Mouse (Mus musculus) embryo, embryonic 11 days (tissue): ENCODE measurements around the gene Oma1.
A peak's percentile ranks its signal among the peaks of the same experiment; 100 is the strongest.

Experiments
- DNase-seq: peaks from one replicate; pipeline ENCODE4 v3.0.0-alpha.2; 2015

The Oma1 gene

DNA sequence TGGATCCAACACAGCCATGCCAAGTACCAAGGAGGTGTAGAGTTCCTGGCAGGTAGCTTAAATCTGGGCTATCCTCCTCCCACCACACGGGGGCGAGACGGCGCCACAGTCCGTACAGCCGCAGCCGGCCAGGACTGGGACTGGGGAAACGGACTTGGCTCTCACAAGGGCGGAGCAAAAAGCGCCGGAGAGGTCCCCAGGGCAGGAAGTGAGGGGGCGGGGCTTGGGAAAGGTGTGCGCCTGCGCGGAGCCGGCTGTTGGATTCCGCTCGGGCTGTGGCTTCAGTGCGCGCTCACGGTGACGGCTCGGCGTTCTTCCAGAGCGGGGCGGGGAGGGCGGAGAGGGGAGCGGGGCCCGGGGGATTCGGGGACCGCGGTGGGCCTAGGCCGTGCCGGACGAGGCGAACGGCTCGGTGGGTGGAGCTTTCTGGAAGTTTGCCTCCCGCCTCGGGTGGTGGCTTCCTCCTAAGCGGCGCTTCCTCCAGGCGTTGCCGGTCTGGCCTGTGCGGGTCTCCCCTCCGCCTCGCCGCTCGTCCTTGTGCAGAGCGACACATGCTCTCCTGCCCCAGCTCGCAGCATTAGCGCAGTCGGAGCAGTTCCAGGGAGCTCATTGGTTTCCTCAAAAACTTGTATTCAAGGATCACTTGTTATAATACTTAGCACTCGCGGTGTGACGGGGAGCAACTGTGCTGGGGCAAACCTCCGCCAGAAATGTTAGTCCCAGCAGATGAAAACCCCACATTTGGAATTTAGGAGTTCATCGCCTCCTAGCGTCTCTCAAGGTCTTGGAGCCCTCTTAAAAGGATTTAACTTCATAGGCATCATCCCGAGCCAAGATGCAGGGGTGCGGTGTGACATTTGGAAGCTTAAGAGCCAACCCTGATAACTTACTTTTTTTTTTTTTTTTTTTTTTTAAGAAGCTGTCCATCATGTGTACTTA, at the start of gene Oma1:
Gene Oma1 (plus strand): TSS at position 226 of the 939 bp plus-strand sequence.
- DNase-seq: peak; percentile 98

DNA sequence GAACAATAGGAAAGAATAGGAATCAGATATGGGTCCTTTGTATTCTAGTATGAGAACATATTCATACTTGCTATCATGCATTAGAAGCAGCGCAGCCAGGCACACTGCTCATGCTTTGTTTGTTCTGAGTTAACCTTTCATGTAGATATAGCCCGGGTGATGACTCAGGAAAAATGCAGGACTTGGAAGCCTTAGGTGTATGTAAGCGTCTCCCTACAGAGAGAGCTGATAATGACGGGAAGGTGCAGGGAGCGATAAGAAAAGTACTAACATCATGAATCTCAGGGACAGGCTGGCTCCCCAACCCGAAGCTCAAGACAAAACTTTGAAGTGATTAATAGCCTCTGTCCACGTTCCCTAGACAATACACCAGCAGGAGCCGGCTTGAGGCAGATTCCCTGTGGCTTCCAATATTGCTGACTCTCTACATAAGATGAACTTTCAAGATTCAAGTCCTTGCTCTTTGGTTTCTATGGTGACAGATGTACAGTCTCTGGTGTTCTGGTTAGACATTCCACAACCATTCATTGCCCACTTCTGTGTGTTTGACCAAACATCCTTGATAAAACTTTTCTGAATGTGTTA, 49.7 kb upstream of the Oma1 start:
- peak; percentile 41 for DNase-seq

DNA sequence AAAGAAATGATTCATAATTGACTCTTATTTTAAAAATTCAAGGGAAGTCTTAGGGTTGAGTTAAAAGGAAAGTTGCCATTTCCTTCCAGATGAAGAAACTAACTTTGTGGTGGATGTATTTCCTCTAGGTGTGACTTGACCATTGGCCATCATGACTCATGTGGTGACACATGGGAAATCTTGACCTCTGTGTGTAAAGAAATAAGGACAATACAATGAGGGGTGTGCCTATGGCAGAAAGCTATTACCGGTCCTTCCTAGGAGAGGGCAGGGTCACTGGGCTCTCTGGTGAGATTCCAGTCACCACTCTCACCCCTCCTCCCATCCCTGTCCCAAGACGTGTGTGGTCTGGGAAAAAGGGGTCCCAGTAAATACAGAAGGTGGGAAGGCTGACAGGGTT, 48.4 kb upstream of the Oma1 start:
- no peak for DNase-seq

DNA sequence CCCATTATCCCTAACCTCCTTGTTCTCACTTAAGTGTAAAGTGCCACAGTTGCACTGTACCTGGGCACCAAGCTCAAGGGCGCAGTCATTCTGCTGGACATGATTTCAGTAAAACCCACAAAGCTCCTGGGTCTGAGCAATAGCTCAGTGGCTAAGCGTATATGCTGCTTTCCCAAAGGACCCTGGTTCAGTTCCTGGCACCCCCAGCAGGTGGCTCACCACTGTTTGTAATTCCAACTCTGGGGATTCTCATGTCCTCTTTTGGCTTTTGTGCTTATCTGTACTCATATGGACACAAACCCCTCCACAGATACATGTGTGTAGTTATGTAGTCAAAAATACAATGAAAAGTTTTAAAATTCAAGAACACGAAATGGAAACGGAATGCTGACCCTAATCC, 44.3 kb upstream of the Oma1 start:
- no peak for DNase-seq

DNA sequence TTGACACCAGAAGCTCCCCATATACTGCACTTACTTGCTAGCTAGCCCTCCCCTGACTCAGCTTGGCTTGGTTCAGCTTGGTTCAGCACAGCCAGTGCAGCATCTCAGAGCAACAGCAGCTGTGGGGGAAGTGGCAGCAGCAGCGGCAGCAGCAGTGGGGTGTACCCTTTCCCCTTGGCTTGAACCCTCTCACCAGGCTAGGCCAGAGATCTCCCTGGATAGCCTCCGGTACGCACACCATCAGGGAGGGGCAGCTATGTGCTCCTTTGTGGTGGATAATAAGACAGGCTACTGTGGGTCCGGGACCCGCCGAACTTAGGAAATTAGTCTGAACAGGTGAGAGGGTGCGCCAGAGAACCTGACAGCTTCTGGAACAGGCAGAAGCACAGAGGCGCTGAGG, 40.6 kb upstream of the Oma1 start:
- DNase-seq: no peak

DNA sequence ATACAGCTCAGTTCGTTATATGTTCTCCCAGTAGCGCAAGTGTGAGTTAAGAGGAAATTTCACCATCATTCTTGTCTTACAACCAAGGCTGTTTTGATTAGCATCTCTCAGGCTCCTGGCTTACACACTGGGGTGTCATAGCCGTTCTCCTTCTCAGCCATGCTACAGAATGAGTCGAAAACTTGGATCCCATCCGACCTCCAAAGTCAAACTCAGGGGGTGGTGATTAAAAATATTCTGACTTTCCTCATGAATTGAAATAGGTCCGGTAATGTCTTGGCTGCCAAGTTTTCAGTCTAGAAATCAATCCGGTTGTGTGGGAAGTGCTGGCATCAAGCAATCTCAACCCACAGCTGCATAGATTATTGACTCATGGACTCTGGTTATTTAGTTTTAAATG, 25.3 kb upstream of the Oma1 start:
- no peak for DNase-seq

DNA sequence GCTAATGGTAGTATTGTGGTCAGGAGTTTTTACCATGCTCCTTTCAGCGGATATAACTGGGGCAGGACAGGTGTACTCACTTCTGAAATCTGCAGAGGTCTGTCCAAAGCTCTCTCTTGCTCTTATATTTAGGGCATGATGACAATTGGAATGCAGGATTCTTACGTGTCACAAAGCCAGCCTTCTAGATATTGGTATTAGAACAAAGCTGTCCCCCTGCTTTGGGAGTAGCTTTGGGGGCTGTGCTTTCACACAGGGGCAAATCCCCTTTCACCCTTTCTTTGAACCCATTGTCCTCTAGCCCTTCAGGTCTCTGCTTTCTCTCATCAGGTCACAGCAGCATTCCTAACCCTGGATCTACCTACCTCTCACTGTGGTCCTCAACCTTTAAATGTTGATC, 22.8 kb upstream of the Oma1 start, which contains the start of gene 4921539E11Rik:
Gene 4921539E11Rik (minus strand): TSS at position 101 of the 400 bp plus-strand sequence.
- DNase-seq: no peak

DNA sequence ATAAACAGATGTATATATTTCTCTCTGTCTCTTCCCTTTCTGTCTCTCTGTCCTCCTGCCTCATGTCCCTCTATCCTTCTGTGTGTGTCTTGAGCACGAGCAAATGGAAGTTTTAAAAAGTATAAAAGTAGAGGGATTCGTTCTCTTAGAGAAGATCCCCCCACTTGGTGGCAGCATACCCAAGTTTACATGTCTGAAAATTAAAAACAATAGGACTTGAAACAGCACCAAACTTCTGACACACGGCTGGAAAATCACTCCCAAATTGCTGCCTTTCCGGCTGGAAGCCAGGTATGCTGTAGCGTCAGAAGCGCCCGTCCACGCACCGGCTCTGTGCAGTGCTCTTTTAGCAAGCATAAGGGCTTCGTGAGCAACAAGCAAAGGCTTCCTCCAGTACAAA, 14.3 kb upstream of the Oma1 start:
- DNase-seq: peak; percentile 5

DNA sequence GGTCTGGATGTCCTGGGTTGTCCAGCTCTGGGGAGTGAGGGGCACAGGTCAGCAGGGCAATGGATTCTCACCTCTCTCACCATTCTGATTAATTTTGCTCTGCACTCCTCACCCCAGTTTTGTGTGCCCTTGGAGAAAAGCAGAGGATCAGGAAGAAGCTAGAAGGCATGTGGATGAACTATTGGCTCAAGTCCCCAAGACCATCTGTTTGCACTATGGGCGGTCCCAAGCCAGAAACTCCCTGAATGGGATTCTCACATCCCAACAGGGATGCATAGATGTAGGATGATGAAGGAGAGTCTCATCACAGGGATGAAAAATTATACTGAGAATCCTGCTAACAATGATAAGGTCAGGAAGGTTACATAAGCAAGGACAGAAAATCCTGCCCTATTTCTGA, 9.8 kb upstream of the Oma1 start:
- no peak for DNase-seq

DNA sequence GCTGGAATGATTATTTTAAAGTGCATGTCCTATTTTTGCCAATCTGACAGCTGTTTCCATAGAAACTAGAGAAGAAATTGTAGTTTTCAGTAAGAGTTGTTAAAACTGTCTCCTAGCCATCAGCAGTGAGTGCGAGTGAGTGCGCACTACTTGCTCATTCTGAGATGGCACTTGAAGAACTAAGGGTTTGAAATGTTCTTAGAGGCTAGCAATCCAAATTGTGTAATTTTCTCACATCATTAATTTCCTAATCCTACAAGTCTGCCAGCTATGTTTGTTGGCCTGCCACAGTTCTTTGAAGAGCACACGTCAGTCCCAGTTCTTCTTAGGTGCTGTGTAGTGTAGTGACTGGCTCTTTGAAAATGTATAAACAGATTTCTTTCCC, 906 bp downstream of the Oma1 start:
- peak; percentile 6 for DNase-seq

DNA sequence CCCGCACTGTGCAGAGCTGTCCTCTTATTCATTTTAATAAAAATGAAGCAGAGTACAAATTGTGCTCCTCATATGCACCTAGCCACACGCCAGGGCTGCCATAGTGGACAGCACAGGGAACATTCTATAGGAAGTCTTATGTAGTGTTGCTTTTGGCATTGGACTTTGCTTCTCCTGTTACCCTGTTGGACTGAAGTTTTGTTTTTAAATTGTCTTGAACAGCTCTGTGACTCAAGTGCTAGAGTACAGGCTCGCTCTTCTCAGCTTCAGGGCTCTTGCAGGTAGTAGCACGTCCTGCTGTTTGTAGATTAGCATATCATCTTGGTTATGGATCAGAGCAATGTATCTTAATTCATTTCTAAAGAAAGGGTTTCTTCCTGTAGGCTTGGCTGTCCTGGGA, 2.2 kb downstream of the Oma1 start:
- DNase-seq: no peak

DNA sequence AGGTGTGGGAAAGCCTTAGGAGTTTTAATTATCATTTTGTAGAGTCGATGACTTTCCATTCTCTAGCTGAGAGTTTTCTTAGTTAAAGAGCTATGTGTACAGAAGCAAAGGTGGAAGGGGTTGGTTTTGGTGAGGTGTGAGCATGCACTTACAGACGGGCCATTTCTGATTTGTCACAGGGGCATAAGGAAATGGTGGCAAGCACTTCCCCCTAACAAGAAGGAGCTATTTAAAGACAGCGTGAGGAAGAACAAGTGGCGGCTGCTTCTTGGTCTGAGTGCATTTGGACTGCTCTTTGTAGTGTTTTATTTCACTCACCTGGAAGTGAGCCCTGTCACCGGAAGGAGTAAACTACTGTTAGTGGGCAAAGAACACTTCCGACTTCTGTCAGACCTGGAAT, 7.8 kb downstream of the Oma1 start:
- DNase-seq: no peak

DNA sequence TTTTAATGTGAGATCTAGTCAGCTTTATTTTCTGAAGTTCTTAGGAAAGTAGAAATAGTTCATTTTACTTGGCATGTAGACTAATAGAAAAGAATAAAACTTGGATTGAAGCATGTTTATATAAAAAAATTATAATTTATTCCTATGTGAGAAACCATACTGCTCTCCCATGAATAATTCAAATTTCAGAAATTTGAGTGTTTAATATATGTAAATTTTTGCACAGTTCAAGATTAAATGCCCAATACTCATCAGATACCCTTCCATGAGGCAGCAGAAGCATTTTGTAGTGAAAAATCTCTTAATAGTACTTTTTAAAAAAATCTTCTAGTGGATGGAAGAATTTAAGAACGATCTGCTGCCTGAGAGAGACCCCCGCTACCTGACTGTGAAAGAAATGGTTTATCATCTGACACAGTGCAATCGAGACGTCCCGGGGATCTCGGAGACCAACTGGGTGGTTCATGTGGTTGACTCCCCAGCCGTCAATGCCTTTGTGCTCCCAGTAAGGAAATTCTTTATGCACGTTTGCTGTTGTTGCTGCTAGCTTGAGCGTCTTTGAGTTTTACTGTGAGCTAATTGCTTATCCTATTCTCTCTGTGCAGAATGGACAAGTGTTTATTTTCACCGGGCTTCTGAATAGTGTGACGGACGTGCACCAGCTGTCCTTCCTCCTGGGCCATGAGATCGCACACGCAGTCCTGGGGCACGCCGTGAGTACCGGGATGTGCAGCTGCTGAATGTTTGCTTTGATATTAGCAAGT, 11.3 kb downstream of the Oma1 start:
- peak; percentile 51 for DNase-seq

DNA sequence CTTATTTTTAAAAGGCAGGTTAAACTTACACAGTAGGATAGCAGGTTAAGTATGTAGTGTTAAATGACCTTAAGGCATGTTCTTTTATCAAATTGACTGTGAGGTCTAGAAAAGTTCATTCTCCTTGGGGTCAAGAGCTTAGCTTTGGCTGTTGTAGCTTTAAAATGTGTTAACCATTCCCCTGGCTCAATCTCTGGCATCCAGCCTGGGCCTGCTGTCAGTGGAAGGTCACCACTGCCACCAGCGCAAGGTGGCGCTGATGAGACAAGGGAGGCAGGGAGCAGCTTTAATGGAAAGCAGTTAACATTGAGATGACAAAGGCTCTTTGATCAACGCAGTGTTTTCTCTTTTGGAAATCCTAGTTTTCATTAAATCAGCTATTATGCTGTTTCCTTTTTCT, 13.4 kb downstream of the Oma1 start:
- no peak for DNase-seq

DNA sequence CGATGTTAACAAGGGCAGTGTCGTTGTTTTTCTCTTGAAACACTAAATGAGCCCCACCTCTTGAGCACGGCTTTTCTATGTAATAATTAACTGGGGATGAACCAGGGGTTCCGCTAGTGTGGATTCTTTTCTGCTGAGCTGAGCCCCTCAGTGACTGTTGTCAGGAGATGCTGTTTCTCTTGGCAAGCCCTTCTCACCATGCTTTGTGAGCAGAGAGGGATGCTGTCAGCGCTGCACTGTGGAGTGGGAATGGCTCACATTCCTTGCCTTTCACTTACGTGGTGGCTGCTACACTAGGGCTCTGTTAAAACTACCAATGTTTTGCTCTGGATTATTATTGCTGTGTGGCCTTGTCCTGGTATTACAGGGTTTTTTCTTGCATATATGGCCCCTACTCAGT, 15.7 kb downstream of the Oma1 start:
- no peak for DNase-seq

DNA sequence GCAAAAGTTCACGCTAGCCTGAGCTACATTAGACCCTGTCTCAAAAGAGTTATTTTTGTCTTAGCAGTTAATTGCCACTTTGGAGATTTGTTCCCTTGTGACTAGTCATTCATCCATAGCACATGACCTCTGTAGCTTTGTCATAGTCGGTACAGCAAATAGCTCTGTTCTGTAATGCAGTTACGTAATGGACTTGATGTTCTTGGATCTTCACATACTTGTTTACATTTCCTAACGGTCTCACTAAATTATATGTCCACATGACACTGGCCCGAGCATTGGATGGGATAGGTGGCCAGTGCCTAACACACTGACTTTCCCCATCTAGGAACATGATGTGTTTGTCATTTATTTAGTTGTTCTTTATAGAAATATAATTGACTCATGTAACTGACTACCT, 21.5 kb downstream of the Oma1 start:
- no peak for DNase-seq

DNA sequence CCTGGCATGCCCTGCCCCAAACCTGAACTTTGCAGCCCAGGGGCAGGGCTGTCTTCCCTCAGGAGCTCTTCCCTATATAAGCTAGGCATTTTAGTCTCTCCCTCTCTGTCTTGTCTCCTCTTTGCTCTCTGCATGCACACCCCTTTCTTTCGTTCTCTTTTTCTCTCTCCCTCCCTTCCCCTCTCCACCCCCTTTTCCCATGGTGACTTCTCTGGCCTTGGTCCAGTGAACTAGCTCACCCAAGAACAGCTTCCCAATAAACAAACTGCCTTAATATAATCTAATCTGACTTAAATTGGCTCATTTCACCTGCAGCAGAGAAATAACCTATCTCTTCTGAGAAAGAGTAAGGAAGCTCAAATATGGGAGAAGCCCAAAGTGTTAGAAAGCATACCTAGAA, 27.1 kb downstream of the Oma1 start:
- DNase-seq: no peak

DNA sequence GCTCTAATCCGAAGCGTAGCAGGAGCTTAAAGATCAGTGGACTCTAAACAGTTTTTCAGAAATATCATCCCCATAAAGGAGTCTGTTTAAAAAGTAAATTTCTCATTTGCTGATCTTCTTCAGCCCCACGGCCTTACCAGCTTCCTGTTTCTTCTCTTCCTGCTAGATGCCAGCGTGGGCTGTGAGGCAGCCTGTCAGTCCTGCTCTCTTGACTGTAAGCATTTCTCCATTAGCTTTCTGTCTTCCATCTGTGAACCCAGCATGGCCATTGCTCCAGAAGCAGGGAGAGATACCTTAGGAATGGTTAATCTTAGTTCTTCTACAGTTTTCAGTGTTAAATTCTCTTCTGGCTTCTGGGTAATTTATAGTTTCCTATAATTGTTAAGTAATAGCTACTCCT, 28.0 kb downstream of the Oma1 start:
- DNase-seq: no peak

DNA sequence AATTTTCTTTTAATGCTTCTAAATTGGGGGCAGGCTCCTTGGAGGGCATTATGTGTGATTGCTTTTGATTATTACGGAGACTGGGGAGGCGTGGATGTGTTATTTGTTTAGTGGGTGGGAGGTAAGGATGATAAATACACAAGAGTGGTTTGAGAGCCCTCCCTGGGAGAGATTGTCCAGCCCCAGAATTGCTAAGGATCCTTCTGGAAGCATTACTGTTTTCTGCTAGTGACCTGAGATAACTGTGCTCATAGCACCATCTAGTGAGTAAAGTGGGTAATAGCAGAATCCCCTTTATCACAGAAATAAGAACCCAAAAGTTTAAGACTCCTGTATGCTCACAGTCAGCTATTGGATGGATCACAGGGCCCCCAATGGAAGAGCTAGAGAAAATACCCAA, 32.4 kb downstream of the Oma1 start:
- DNase-seq: peak; percentile 62

DNA sequence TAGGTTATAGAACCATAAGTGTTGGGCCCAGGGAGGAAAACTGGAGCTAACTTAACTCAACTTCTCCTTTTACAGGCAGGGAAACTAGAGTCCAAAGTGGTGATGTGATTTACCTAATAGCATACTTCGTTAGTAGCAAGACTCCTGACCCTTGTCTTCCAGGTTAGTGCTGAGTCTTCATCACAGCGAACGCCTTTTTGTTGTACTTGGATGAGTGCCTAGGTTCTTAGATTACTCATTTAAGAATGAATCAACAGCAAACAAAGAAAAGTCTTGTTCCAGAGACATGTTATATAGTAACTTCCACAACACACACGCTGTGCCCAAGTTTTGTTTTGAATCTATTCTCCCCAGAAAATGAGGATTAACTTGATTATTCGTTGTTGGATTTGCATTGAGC, 33.2 kb downstream of the Oma1 start:
- DNase-seq: no peak

DNA sequence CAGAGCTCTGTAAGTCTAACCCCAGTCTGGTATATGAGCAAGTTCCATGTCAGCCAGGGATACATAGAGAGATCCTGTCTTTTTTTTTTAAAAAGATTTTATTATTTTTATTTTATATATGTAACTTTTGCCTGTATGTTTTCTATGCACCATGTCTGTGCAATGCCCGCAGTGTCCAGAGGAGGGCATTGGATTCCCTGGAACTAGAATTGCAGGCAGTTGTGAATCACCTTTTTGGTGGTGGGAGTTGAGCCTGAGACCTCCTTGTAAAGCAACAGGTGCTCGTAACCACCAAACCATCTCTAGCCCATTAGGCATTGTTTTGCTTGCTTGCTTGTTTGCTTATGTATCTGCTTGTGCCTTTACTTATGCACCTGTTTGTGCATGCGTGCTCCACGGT, 35.6 kb downstream of the Oma1 start:
- DNase-seq: no peak

DNA sequence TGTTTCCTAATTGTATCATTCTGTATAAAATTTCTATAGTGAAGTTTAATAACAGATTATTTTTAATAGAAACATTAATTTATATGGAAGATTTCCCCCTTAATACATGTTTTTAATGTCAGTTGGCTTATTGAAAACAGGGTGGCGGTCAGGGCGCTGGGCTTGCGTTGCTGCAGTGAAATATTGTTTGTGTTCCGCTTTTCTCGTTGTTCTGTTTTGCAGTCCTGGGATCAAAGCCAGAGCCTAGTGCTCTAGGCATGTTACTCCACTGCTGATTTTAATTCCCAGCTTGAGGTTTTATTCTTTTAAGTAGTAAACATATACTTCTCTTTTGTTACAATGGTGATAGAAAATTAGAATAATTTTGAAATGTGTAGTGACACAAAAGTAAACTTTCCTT, 39.3 kb downstream of the Oma1 start:
- no peak for DNase-seq

DNA sequence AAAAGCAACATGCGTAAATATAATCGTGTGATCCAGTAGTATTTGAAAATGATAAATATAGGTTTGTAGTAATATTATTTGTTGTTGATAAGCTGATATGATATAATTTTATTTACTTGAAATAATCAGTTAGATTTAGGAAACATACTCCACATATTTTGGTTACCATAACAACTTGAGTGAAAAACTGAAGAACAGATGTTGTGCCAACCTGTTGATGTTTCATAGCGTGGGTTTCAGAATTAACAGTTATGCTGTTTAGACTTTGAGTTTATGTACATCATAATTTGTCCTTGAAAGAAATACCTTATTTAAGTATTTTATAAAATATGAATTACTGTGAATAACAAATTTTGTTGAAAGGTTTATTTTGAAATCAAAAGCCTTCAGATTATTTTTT, 43.8 kb downstream of the Oma1 start:
- DNase-seq: no peak

DNA sequence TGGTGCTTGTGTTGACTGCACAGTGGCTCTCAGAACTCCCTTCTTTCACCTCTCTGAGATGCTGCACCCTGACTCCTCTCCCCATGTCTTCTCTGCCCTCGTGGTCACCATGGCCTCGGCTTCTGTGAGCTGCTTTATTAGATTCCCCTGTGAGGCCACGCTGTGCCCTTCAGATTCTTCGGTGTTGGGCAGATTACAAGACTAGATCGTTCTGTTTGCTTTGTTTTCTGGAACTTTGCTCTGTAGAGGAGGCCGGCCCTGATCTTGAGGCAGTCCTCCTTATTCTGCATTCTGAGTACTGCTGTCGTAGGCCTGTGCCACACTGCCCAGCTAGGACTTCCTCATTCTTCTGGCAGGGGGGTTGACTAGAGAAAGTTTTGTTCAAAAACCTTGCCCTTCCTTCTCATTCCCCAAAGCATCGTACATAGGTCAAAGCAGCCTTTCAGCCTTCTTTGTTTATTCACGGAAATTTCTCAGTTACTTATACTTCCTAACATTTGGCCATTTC, 45.4 kb downstream of the Oma1 start:
- no peak for DNase-seq
